Mouse (Mus musculus) hindbrain, embryonic 13.5 days (tissue): ENCODE results near the gene Trim67. TPM values are rescaled to one million over a fixed set of nuclear protein-coding genes. Genes with fewer than 3 reads are reported as not detected.

Source experiments
- ATAC-seq: fragments of 200-750 bp; cut with Nextera tagmentation; 2 replicates; pipeline ENCODE4 v1.8.0; 2017; ENCODE audit warnings: moderate TSS enrichment; ENCODE audit not compliant: low FRiP score
- H3K27ac ChIP-seq: fragments of 300-500 bp; sonication (generic); 2 replicates; pipeline ENCODE4 v1.5.1; 2015; ENCODE audit warnings: inconsistent platforms, mild to moderate bottlenecking, moderate library complexity
- H3K27me3 ChIP-seq: fragments of 300-500 bp; sonication (generic); 2 replicates; pipeline ENCODE4 v1.6.1; 2015; ENCODE audit warnings: mild to moderate bottlenecking, inconsistent platforms
- H3K36me3 ChIP-seq: fragments of 300-500 bp; sonication (generic); 2 replicates; pipeline ENCODE4 v1.6.1; 2015; ENCODE audit warnings: mild to moderate bottlenecking, inconsistent platforms
- H3K4me1 ChIP-seq: fragments of 300-500 bp; sonication (generic); replicated peaks from 2 replicates; pipeline ENCODE4 v1.6.1; 2015; ENCODE audit warnings: inconsistent platforms
- H3K4me2 ChIP-seq: fragments of 300-500 bp; sonication (generic); 2 replicates; pipeline ENCODE4 v1.6.1; 2015; ENCODE audit warnings: inconsistent platforms, mild to moderate bottlenecking, moderate library complexity
- H3K4me3 ChIP-seq: fragments of 300-500 bp; sonication (generic); 2 replicates; pipeline ENCODE4 v1.5.1; 2015; ENCODE audit warnings: mild to moderate bottlenecking, inconsistent platforms
- H3K9ac ChIP-seq: fragments of 300-500 bp; sonication (generic); 2 replicates; pipeline ENCODE4 v1.6.1; 2015; ENCODE audit warnings: mild to moderate bottlenecking, inconsistent platforms
- H3K9me3 ChIP-seq: fragments of 300-500 bp; sonication (generic); 2 replicates; pipeline ENCODE4 v1.6.1; 2016; ENCODE audit warnings: inconsistent platforms
- WGBS: fragments of 180-500 bp; shearing (Covaris S2); methylation state at CpG from one replicate; pipeline ENCODE4 v1.1.7; 2015; 5-methylcytosine and 5-hydroxymethylcytosine counted together
- polyA plus RNA-seq: library from polyadenylated mRNA; unstranded; fragments of >200 nt; fragmentation: Nextera tagmentation; extraction: Ambion mirVana; gene quantifications from 2 replicates; pipeline ENCODE4 v1.2.1, GENCODE M21; 2015

Trim67 gene
- polyA plus RNA-seq, 1 experiment from 2014 or later: 20.5 TPM

GRCm38 (mm10) chr8:124863729-124864128 is 70.8 kb downstream of the Trim67 start:
- H3K4me1 ChIP-seq: peaks cover 34% of the 10 kb centered on the region
- no peak for ATAC-seq
- H3K9me3 ChIP-seq: no peaks in the 10 kb centered on the region
- WGBS: 22% methylated on average over 8 of the region's 8 CpGs
- H3K27me3 ChIP-seq: no peaks in the 10 kb centered on the region
- peak overlapping the region; percentile 86 for H3K4me2 ChIP-seq
- H3K27ac ChIP-seq: peak overlapping the region; percentile 95; the same call in 1 of the 2 replicates
- H3K4me3 ChIP-seq: peak overlapping the region; percentile 93
- H3K9ac ChIP-seq: peak overlapping the region; percentile 95
- H3K36me3 ChIP-seq: peaks cover 20% of the 10 kb centered on the region

GRCm38 (mm10) chr8:124866669-124867068 is 73.8 kb downstream of the Trim67 start:
- Histone ChIP-seq H3K36me3 (peaks cover 10% of the 10 kb centered on the region), H3K9ac (no peak overlapping the region), H3K4me1 (peaks cover 33% of the 10 kb centered on the region), H3K27ac (no peak overlapping the region), H3K27me3 (no peaks in the 10 kb centered on the region), H3K9me3 (no peaks in the 10 kb centered on the region), H3K4me2 (no peak overlapping the region), H3K4me3 (no peak overlapping the region)
- 89% methylated on average over 3 of the region's 3 CpGs for WGBS
- ATAC-seq: no peak

GRCm38 (mm10) chr8:124867126-124867525 is 74.2 kb downstream of the Trim67 start:
- H3K4me1 ChIP-seq: peaks cover 29% of the 10 kb centered on the region
- H3K9ac ChIP-seq: no peak overlapping the region
- peaks cover 14% of the 10 kb centered on the region for H3K36me3 ChIP-seq
- no peak for ATAC-seq
- 96% methylated on average over 2 of the region's 2 CpGs for WGBS
- H3K9me3 ChIP-seq: no peaks in the 10 kb centered on the region
- H3K27ac ChIP-seq: no peak overlapping the region
- H3K4me2 ChIP-seq: no peak overlapping the region
- H3K27me3 ChIP-seq: no peaks in the 10 kb centered on the region
- H3K4me3 ChIP-seq: no peak overlapping the region

- H3K4me2 ChIP-seq: no peak overlapping the region
- H3K9ac ChIP-seq: no peak overlapping the region
- no peaks in the 10 kb centered on the region for H3K9me3 ChIP-seq
- H3K4me1 ChIP-seq: peaks cover 13% of the 10 kb centered on the region
- no peak overlapping the region for H3K4me3 ChIP-seq
- no peaks in the 10 kb centered on the region for H3K27me3 ChIP-seq
- WGBS: 95% methylated on average over 6 of the region's 6 CpGs
- no peak overlapping the region for H3K27ac ChIP-seq
- ATAC-seq: no peak
- peaks cover 40% of the 10 kb centered on the region for H3K36me3 ChIP-seq
Measured at GRCm38 (mm10) chr8:124869708-124870107, 76.8 kb downstream of the Trim67 start.

GRCm38 (mm10) chr8:124871474-124871873 is 78.6 kb downstream of the Trim67 start:
- Histone ChIP-seq H3K9ac (no peak overlapping the region), H3K4me1 (peaks cover 5% of the 10 kb centered on the region; the same call in 1 of the 2 replicates), H3K27ac (no peak overlapping the region), H3K36me3 (peaks cover 58% of the 10 kb centered on the region), H3K4me3 (no peak overlapping the region), H3K27me3 (no peaks in the 10 kb centered on the region), H3K9me3 (no peaks in the 10 kb centered on the region), H3K4me2 (no peak overlapping the region)
- ATAC-seq: no peak
- WGBS: 95% methylated on average over 7 of the region's 7 CpGs

GRCm38 (mm10) chr8:124872081-124872480 is 79.2 kb downstream of the Trim67 start:
- no peak for ATAC-seq

GRCm38 (mm10) chr8:124872690-124873089 is 79.8 kb downstream of the Trim67 start:
- Histone ChIP-seq H3K9me3 (no peaks in the 10 kb centered on the region), H3K9ac (no peak overlapping the region), H3K27me3 (no peaks in the 10 kb centered on the region), H3K4me1 (no peaks in the 10 kb centered on the region; the same call in 1 of the 2 replicates), H3K4me2 (no peak overlapping the region), H3K27ac (no peak overlapping the region), H3K36me3 (peaks cover 70% of the 10 kb centered on the region), H3K4me3 (no peak overlapping the region)
- no peak for ATAC-seq
- WGBS: 95% methylated on average over 5 of the region's 5 CpGs

More at GRCm38 (mm10) chr8:124872081-124872480, 79.2 kb downstream of the Trim67 start:
- no peak overlapping the region for H3K4me3 ChIP-seq
- no peaks in the 10 kb centered on the region for H3K9me3 ChIP-seq
- no peaks in the 10 kb centered on the region for H3K27me3 ChIP-seq
- H3K36me3 ChIP-seq: peaks cover 64% of the 10 kb centered on the region
- 96% methylated on average over 7 of the region's 7 CpGs for WGBS
- no peak overlapping the region for H3K27ac ChIP-seq
- H3K4me2 ChIP-seq: no peak overlapping the region
- no peak overlapping the region for H3K9ac ChIP-seq
- H3K4me1 ChIP-seq: peaks cover 5% of the 10 kb centered on the region; the same call in 1 of the 2 replicates

- Histone ChIP-seq H3K36me3 (peaks cover 95% of the 10 kb centered on the region), H3K9me3 (no peaks in the 10 kb centered on the region), H3K9ac (no peak overlapping the region), H3K4me1 (no peaks in the 10 kb centered on the region), H3K4me2 (no peak overlapping the region), H3K27me3 (no peaks in the 10 kb centered on the region), H3K27ac (no peak overlapping the region), H3K4me3 (no peak overlapping the region)
- 92% methylated on average over 5 of the region's 5 CpGs for WGBS
- ATAC-seq: no peak
Measured at GRCm38 (mm10) chr8:124878141-124878540, 85.2 kb downstream of the Trim67 start.

GRCm38 (mm10) chr8:124878946-124879526 is 86.1 kb downstream of the Trim67 start:
- no peaks in the 10 kb centered on the region for H3K9me3 ChIP-seq
- H3K4me1 ChIP-seq: no peaks in the 10 kb centered on the region
- H3K27ac ChIP-seq: no peak overlapping the region
- ATAC-seq: no peak
- 92% methylated on average over 10 of the region's 10 CpGs for WGBS
- peaks cover 95% of the 10 kb centered on the region for H3K36me3 ChIP-seq
- no peak overlapping the region for H3K4me3 ChIP-seq
- no peak overlapping the region for H3K4me2 ChIP-seq
- no peak overlapping the region for H3K9ac ChIP-seq
- no peaks in the 10 kb centered on the region for H3K27me3 ChIP-seq

Other genes starting within 250 kb of the Trim67 start
- gene Agt, start 223.4 kb upstream of the Trim67 start, polyA plus RNA-seq: 0.17 and 0.26 TPM in 2 replicates
- 0.06 and 0.10 TPM in 2 replicates for gene Capn9, start 217.0 kb upstream of the Trim67 start, polyA plus RNA-seq
- 18.4 and 19.1 TPM in 2 replicates for gene 2310022B05Rik, start 129.7 kb upstream of the Trim67 start, polyA plus RNA-seq
- 58.6 and 61.6 TPM in 2 replicates for gene Ttc13, start 71.1 kb upstream of the Trim67 start, polyA plus RNA-seq
- gene Arv1, start 71.0 kb upstream of the Trim67 start, polyA plus RNA-seq: 32.8 and 33.3 TPM in 2 replicates
- gene Fam89a, start 41.3 kb upstream of the Trim67 start, polyA plus RNA-seq: 3.1 and 3.2 TPM in 2 replicates
- 83.6 and 85.0 TPM in 2 replicates for gene Gnpat, start 69.9 kb downstream of the Trim67 start, polyA plus RNA-seq
- 30.4 and 32.1 TPM in 2 replicates for gene 2810004N23Rik, start 70.0 kb downstream of the Trim67 start, polyA plus RNA-seq
- gene Exoc8, start 104.6 kb downstream of the Trim67 start, polyA plus RNA-seq: 13.2 and 13.8 TPM in 2 replicates
- 9.5 and 10.6 TPM in 2 replicates for gene Sprtn, start 104.8 kb downstream of the Trim67 start, polyA plus RNA-seq
- 16.9 and 17.2 TPM in 2 replicates for gene Egln1, start 156.2 kb downstream of the Trim67 start, polyA plus RNA-seq
- gene Tsnax, start 219.9 kb downstream of the Trim67 start, polyA plus RNA-seq: 176 and 184 TPM in 2 replicates